Mouse (Mus musculus) adrenal gland, postnatal 25 days (tissue): ENCODE data around the gene Gm281. TPM values are rescaled to one million over a fixed set of nuclear protein-coding genes. Genes with fewer than 3 reads are reported as not detected.

Source experiments
- DNase-seq: peaks from one replicate; pipeline ENCODE4 v3.0.0; 2021; ENCODE audit warnings: mixed read lengths
- microRNA-seq, 2 experiments: library from miRNA; unstranded; fragments of <30 nt; microRNA quantifications; one replicate each; pipeline ENCODE4 v1.2.0; 2021
- total RNA-seq: library from RNA; stranded (reverse); gene quantifications from 2 replicates; pipeline ENCODE4 v1.2.3, GENCODE M21; 2021

Gm281 gene
- total RNA-seq, 1 experiment from 2014 or later = not detected

GRCm38 (mm10) chr14:13812801-13813479 is 101.3 kb downstream of the Gm281 start:
- DNase-seq = no peak

DNA sequence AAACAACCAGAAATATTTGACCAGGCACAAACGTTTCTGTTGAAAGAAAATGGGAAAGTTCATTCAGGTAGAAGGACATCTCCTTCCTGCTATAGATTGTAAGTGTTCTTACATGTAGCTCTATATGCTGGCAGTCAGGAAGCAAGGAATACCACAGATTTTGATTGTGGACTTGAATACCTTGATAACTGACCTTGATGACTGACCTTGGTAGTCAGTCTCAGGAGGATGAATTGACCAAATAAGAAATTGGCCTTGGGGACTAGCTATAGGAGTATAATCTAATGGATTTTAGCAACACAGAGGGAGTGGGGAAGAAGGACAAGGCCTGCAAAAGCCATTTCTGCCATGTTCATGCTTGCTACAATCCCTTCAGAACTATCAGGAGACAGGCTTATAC is 123.8 kb downstream of the Gm281 start:
- DNase-seq = no peak

- DNase-seq = no peak
These were observed 124.3 kb downstream of the Gm281 start for GRCm38 (mm10) chr14:13790001-13790400.

- no peak for DNase-seq
These were observed 131.3 kb downstream of the Gm281 start for GRCm38 (mm10) chr14:13782970-13783369.

- no peak for DNase-seq
These were observed 135.9 kb downstream of the Gm281 start for GRCm38 (mm10) chr14:13778383-13778782.

DNA sequence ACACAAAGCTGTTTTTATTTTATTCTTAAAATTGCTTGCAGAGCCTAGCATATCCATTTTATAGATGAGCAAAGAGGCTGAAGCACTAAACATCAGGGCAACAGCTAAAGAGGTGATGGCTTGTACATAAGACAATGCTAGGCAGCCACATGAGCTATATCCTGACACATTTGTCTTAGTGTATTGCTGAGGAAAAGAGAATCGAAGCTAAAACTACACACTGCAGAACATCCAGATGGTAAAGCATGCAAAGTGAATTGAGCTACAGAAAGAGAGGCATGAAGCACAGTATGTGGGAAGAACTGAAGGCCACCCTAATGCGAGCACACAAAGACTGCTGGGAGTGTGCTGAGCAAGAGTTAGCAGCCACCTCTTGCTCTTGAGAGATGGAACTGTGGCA is 143.1 kb downstream of the Gm281 start:
- no peak for DNase-seq

GRCm38 (mm10) chr14:13770686-13771085 is 143.6 kb downstream of the Gm281 start:
- no peak for DNase-seq

Small RNAs within 50 kb of the gene (microRNA-seq; reads per million reads assigned to microRNA genes)
- gene Gm27506 = 0 reads per million in 2 experiments

Other genes with a start within 250 kb of the Gm281 start
- gene Sntn, start 243.6 kb downstream of the Gm281 start, total RNA-seq = not detected in 2 replicates
- gene Atxn7, start 47.0 kb upstream of the Gm281 start, total RNA-seq = 28.7 and 30.4 TPM in 2 replicates
- 105 and 129 TPM in 2 replicates for gene Thoc7, start 47.4 kb upstream of the Gm281 start, total RNA-seq
- 127 and 138 TPM in 2 replicates for gene Psmd6, start 206.5 kb upstream of the Gm281 start, total RNA-seq